25 mouse cellular contexts compared by ENCODE assay signal in the genomic region with DNA sequence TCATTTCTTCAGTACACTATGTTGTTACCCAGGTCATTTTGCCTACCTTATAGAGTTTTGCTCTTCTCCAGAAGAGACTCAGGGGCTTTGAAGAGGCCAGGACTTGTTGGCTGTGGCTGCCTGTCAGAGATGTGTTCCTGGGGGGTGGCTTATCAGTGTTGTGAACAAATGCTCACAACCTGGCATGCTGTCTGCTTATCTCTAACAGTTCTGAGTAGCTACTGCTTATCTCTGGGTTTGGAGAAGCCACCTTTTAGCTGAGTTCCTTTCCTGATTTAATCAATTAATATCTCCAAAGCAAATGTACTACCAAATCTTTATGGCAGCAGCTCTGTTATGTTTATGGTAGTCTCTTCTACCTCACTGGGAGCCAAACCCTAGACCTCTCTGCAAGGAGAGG. TPM values are rescaled to one million over a fixed set of nuclear protein-coding genes. Genes with fewer than 3 reads are reported as not detected.
A peak's percentile ranks its signal among the peaks of the same experiment; 100 is the strongest.
DNase-seq lines count a peak whose midpoint lies in the region; ATAC-seq lines count a peak whose summit lies in the region.
"Had no signal": no experiment of that assay in that cellular context is flagged by ENCODE, and none has a peak within 500 bp of the region (broad histone marks: within the 10 kb centered on the region; RNA-seq: fewer than 3 reads in every experiment).

No protein-coding gene starts in this region.

- H3K4me3 ChIP-seq in heart, embryonic 12.5 days = no peak overlapping the region
- no peak overlapping the region; the same call in 1 of the 2 replicates for H3K4me3 ChIP-seq in liver, embryonic 11.5 days (ENCODE audit: low read depth, low read length)
- H3K4me3 ChIP-seq: embryonic facial prominence, embryonic 15.5 days; forebrain, embryonic 12.5 days; intestine, embryonic 15.5 days; left cerebral cortex, adult 2 months; limb, embryonic 10.5 days; neural tube, embryonic 15.5 days had no signal

- no peaks in the 10 kb centered on the region for H3K27me3 ChIP-seq in heart, embryonic 12.5 days (replicated peaks)
- H3K27me3 ChIP-seq in liver, embryonic 11.5 days (replicated peaks; ENCODE audit: control insufficient read depth, insufficient read depth, low read length) = no peaks in the 10 kb centered on the region
- H3K27me3 ChIP-seq: CH12.LX; embryonic facial prominence, embryonic 15.5 days; forebrain, embryonic 12.5 days; intestine, embryonic 15.5 days; neural tube, embryonic 15.5 days had no signal

- no peak overlapping the region; the same call in 1 of the 2 replicates for H3K27ac ChIP-seq in heart, embryonic 12.5 days (ENCODE audit: poor library complexity, severe bottlenecking)
- H3K27ac ChIP-seq in liver, embryonic 11.5 days (ENCODE audit: low read depth, low read length) = peak overlapping the region; percentile 70
- H3K27ac ChIP-seq: embryonic facial prominence, embryonic 15.5 days; forebrain, embryonic 12.5 days; hindbrain, embryonic 14.5 days; intestine, embryonic 15.5 days; left cerebral cortex, adult 2 months; limb, embryonic 10.5 days; neural tube, embryonic 15.5 days had no signal

- ATAC-seq in heart, embryonic 12.5 days (ENCODE audit: insufficient number of reproducible peaks, low FRiP score) = peak; percentile 74; the same call in 1 of the 2 replicates
- peak; percentile 93 for ATAC-seq in liver, embryonic 11.5 days (replicated peaks; ENCODE audit: low FRiP score)
- peak; percentile 91 for ATAC-seq in megakaryocyte progenitor cell, adult 5-6 weeks (replicated peaks; ENCODE audit: poor library complexity)
- ATAC-seq: intestine, embryonic 15.5 days; midbrain, embryonic 16.5 days had no signal

- H3K4me1 ChIP-seq in heart, embryonic 12.5 days (replicated peaks) = peaks cover 62% of the 10 kb centered on the region
- H3K4me1 ChIP-seq in liver, embryonic 11.5 days (replicated peaks; ENCODE audit: control insufficient read depth, insufficient read depth, low read length) = peaks cover 27% of the 10 kb centered on the region
- H3K4me1 ChIP-seq: limb, embryonic 10.5 days had no signal

- DNase-seq in heart, adult 8-10 months (ENCODE audit: low spot score) = no peak
- peak; percentile 48 for DNase-seq in c-Kit-negative CD71-positive TER-119-positive erythroid progenitor cells, embryonic 14.5 days (ENCODE audit: low read depth, low spot score)
- DNase-seq in liver, embryonic 11.5 days (ENCODE audit: low spot score) = no peak
- DNase-seq in gastrocnemius, adult 18-20 months (ENCODE audit: low spot score) = no peak
- DNase-seq in layer of hippocampus, adult 9-10 months (ENCODE audit: low spot score) = no peak
- no peak for DNase-seq in lung, adult 18-20 months
- DNase-seq: cerebellum, adult 9-10 months; embryo, embryonic 11 days; kidney, adult 9 months; kidney, postnatal 36 days; layer of hippocampus, adult 9-11 months; lung, adult 2 months; right cerebral cortex, postnatal 14 days; thymus, postnatal 36 days had no signal

- H3K9me3 ChIP-seq in heart, embryonic 12.5 days (replicated peaks) = no peaks in the 10 kb centered on the region
- no peaks in the 10 kb centered on the region for H3K9me3 ChIP-seq in liver, embryonic 11.5 days (ENCODE audit: control insufficient read depth, low read length)
- H3K9me3 ChIP-seq: embryonic facial prominence, embryonic 15.5 days; forebrain, embryonic 12.5 days; intestine, embryonic 15.5 days; limb, embryonic 10.5 days; neural tube, embryonic 15.5 days had no signal

- H3K9ac ChIP-seq in heart, embryonic 12.5 days = no peak overlapping the region
- H3K9ac ChIP-seq in liver, embryonic 11.5 days (ENCODE audit: low read depth, low read length) = no peak overlapping the region
- H3K9ac ChIP-seq: embryonic facial prominence, embryonic 15.5 days; forebrain, embryonic 12.5 days; hindbrain, embryonic 14.5 days; intestine, embryonic 15.5 days; neural tube, embryonic 15.5 days had no signal

- peaks cover 88% of the 10 kb centered on the region for H3K36me3 ChIP-seq in heart, embryonic 12.5 days
- H3K36me3 ChIP-seq in liver, embryonic 11.5 days (ENCODE audit: control insufficient read depth, insufficient read depth, low read length) = peaks cover 35% of the 10 kb centered on the region

- H3K4me2 ChIP-seq in heart, embryonic 12.5 days = no peak overlapping the region
- H3K4me2 ChIP-seq in liver, embryonic 11.5 days = peak overlapping the region; percentile 57
- H3K4me2 ChIP-seq: embryonic facial prominence, embryonic 15.5 days; forebrain, embryonic 12.5 days; hindbrain, embryonic 14.5 days; intestine, embryonic 15.5 days; neural tube, embryonic 15.5 days had no signal

RNA-seq across cellular contexts. Expression of a gene that starts 15.0 kb away (rescaled TPM):
- 63.2 and 64.5 TPM in 2 replicates for polyA plus RNA-seq in heart, embryonic 12.5 days (2016; fragmentation: Nextera tagmentation; extraction: Ambion mirVana)
- 10 to 100 TPM; 33.8 to 39.3 (median 37.5) TPM for total RNA-seq in heart, adult 8-10 months (2022)
- polyA plus RNA-seq in liver, embryonic 11.5 days (2014; fragmentation: Nextera tagmentation; extraction: Ambion mirVana) = 94.3 and 105 TPM in 2 replicates
- 24.8 and 34.3 TPM in 2 replicates for total RNA-seq in megakaryocyte progenitor cell, adult 5-6 weeks (2015)
- 63.3 and 72.8 TPM in 2 replicates for total RNA-seq in megakaryocyte progenitor cell, adult 5-6 weeks (2017)
- 10 to 100 TPM; 36.1 to 39.6 TPM for total RNA-seq in gastrocnemius, adult 18-20 months (2021)

RNA-seq across cellular contexts. Expression of a gene that starts 29.5 kb away (rescaled TPM):
- 638 and 663 TPM in 2 replicates for polyA plus RNA-seq in heart, embryonic 12.5 days (2016; fragmentation: Nextera tagmentation; extraction: Ambion mirVana)
- 100 to 1,000 TPM; 804 to 980 (median 857) TPM for total RNA-seq in heart, adult 8-10 months (2022)
- 343 and 358 TPM in 2 replicates for polyA plus RNA-seq in liver, embryonic 11.5 days (2014; fragmentation: Nextera tagmentation; extraction: Ambion mirVana)
- 102 and 151 TPM in 2 replicates for total RNA-seq in megakaryocyte progenitor cell, adult 5-6 weeks (2015)
- 92.1 and 131 TPM in 2 replicates for total RNA-seq in megakaryocyte progenitor cell, adult 5-6 weeks (2017)
- total RNA-seq in gastrocnemius, adult 18-20 months (2021) = 100 to 1,000 TPM; 420 to 445 TPM

RNA-seq across cellular contexts. Expression of a gene that starts 29.8 kb away (rescaled TPM):
- 12.1 and 12.9 TPM in 2 replicates for polyA plus RNA-seq in heart, embryonic 12.5 days (2016; fragmentation: Nextera tagmentation; extraction: Ambion mirVana)
- 1 to 10 TPM; 3.2 to 7.1 (median 6.0) TPM for total RNA-seq in heart, adult 8-10 months (2022)
- 9.1 and 10.7 TPM in 2 replicates for polyA plus RNA-seq in liver, embryonic 11.5 days (2014; fragmentation: Nextera tagmentation; extraction: Ambion mirVana)
- total RNA-seq in megakaryocyte progenitor cell, adult 5-6 weeks (2015) = 8.5 and 12.5 TPM in 2 replicates
- 4.2 and 6.5 TPM in 2 replicates for total RNA-seq in megakaryocyte progenitor cell, adult 5-6 weeks (2017)
- 1 to 10 TPM; 2.0 to 2.1 TPM for total RNA-seq in gastrocnemius, adult 18-20 months (2021)
